Mouse (Mus musculus): Measurements from ENCODE around the gene Slc3a1.

DNA sequence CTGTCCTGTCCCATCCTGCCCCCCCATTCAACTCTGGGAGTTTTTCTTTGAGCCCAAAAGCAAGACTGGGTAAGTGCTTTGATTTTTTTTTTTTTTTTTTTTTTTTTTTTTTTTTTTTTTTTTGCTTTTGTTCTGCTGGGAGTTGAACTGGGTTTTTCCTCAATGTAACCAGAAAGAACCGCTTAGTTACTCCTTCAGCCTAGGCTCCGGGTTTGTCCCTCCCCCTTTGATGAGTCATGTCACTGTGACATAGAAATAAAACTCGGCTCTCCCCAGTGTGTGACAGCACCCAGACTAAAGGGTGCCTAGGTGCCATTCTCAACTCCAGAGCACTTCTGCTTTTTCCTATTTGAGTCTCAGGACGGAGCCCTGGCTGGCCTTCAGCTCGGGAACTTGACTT is 9.4 kb upstream of the Slc3a1 start:
- TF ChIP-seq CTCF (IDR thresholded peaks at IDR 0.05; ENCODE audit: control insufficient read depth, insufficient read depth, insufficient replicate concordance, low read depth, low read length) = no peak
- no peak for TF ChIP-seq POLR2A (IDR thresholded peaks at IDR 0.05; ENCODE audit: control insufficient read depth, low read depth, low read length)

Measured in testis, adult 2 months (tissue).